Mouse (Mus musculus): ENCODE data around the gene Adamts9. TPM values are rescaled to one million over a fixed set of nuclear protein-coding genes. Genes with fewer than 3 reads are reported as not detected.

Gene Adamts9
- polyA plus RNA-seq, 1 experiment from 2014 or later = 6.4 TPM

GRCm38 (mm10) chr6:92846614-92847013 is 96.7 kb downstream of the Adamts9 start:
- 55% methylated on average over 4 of the region's 4 CpGs for WGBS
- no peak overlapping the region for H3K27ac ChIP-seq (ENCODE audit: low read length)
- H3K36me3 ChIP-seq (ENCODE audit: insufficient read depth, low read length) = peaks cover 8% of the 10 kb centered on the region

GRCm38 (mm10) chr6:92845898-92846297 is 97.4 kb downstream of the Adamts9 start:
- TF ChIP-seq EP300 (IDR thresholded peaks at IDR 0.05) = no peak
- no peak for TF ChIP-seq CTCF (IDR thresholded peaks at IDR 0.05)
- H3K27ac ChIP-seq (ENCODE audit: low read length) = no peak overlapping the region
- peak; percentile 39 for DNase-seq (ENCODE audit: low spot score)
- H3K9me3 ChIP-seq (ENCODE audit: low read length) = no peaks in the 10 kb centered on the region
- WGBS = 68% methylated on average over 8 of the region's 8 CpGs
- H3K4me3 ChIP-seq (ENCODE audit: low read depth, low read length) = no peak overlapping the region
- ATAC-seq = no peak
- H3K4me2 ChIP-seq (replicated peaks; ENCODE audit: low read depth, low read length) = no peak overlapping the region
- peaks cover 8% of the 10 kb centered on the region for H3K36me3 ChIP-seq (ENCODE audit: insufficient read depth, low read length)
- H3K9ac ChIP-seq (replicated peaks; ENCODE audit: low read depth) = no peak overlapping the region
- no peaks in the 10 kb centered on the region for H3K27me3 ChIP-seq (replicated peaks; ENCODE audit: insufficient read depth, low read length)
- H3K4me1 ChIP-seq (ENCODE audit: insufficient read depth, low read depth, low read length) = peaks cover 6% of the 10 kb centered on the region; the same call in 1 of the 2 replicates

More at GRCm38 (mm10) chr6:92846614-92847013, 96.7 kb downstream of the Adamts9 start:
- ATAC-seq (no peak), DNase-seq (ENCODE audit: low spot score) (no peak)
- no peaks in the 10 kb centered on the region for H3K9me3 ChIP-seq (ENCODE audit: low read length)
- H3K4me3 ChIP-seq (ENCODE audit: low read depth, low read length) = no peak overlapping the region
- H3K27me3 ChIP-seq (replicated peaks; ENCODE audit: insufficient read depth, low read length) = no peaks in the 10 kb centered on the region
- no peak overlapping the region for H3K4me2 ChIP-seq (replicated peaks; ENCODE audit: low read depth, low read length)
- no peak overlapping the region for H3K9ac ChIP-seq (replicated peaks; ENCODE audit: low read depth)
- TF ChIP-seq EP300 (IDR thresholded peaks at IDR 0.05) (no peak), CTCF (IDR thresholded peaks at IDR 0.05) (no peak)
- H3K4me1 ChIP-seq (ENCODE audit: insufficient read depth, low read depth, low read length) = peaks cover 9% of the 10 kb centered on the region; the same call in 1 of the 2 replicates

- Histone ChIP-seq H3K36me3 (ENCODE audit: insufficient read depth, low read length) (no peaks in the 10 kb centered on the region; the same call in 1 of the 2 replicates), H3K4me2 (replicated peaks; ENCODE audit: low read depth, low read length) (no peak overlapping the region), H3K27me3 (replicated peaks; ENCODE audit: insufficient read depth, low read length) (no peaks in the 10 kb centered on the region), H3K4me3 (ENCODE audit: low read depth, low read length) (no peak overlapping the region), H3K9ac (replicated peaks; ENCODE audit: low read depth) (no peak overlapping the region), H3K4me1 (ENCODE audit: insufficient read depth, low read depth, low read length) (peaks cover 6% of the 10 kb centered on the region; the same call in 1 of the 2 replicates), H3K9me3 (ENCODE audit: low read length) (no peaks in the 10 kb centered on the region), H3K27ac (ENCODE audit: low read length) (no peak overlapping the region)
- no peak for TF ChIP-seq EP300 (IDR thresholded peaks at IDR 0.05)
- no peak for TF ChIP-seq CTCF (IDR thresholded peaks at IDR 0.05)
- ATAC-seq = no peak
- WGBS = 82% methylated on average over 2 of the region's 2 CpGs
- no peak for DNase-seq (ENCODE audit: low spot score)
These were observed 99.8 kb downstream of the Adamts9 start for GRCm38 (mm10) chr6:92843474-92843873.

- ATAC-seq (no peak), DNase-seq (ENCODE audit: low spot score) (no peak)
- no peak overlapping the region for H3K4me2 ChIP-seq (replicated peaks; ENCODE audit: low read depth, low read length)
- WGBS = 24% methylated on average over 2 of the region's 2 CpGs
- H3K9me3 ChIP-seq (ENCODE audit: low read length) = no peaks in the 10 kb centered on the region
- no peak overlapping the region for H3K27ac ChIP-seq (ENCODE audit: low read length)
- H3K4me3 ChIP-seq (ENCODE audit: low read depth, low read length) = no peak overlapping the region
- H3K4me1 ChIP-seq (ENCODE audit: insufficient read depth, low read depth, low read length) = peaks cover 6% of the 10 kb centered on the region; the same call in 1 of the 2 replicates
- TF ChIP-seq CTCF (IDR thresholded peaks at IDR 0.05) (no peak), EP300 (IDR thresholded peaks at IDR 0.05) (no peak)
- H3K9ac ChIP-seq (replicated peaks; ENCODE audit: low read depth) = no peak overlapping the region
- no peaks in the 10 kb centered on the region for H3K27me3 ChIP-seq (replicated peaks; ENCODE audit: insufficient read depth, low read length)
- no peaks in the 10 kb centered on the region; the same call in 1 of the 2 replicates for H3K36me3 ChIP-seq (ENCODE audit: insufficient read depth, low read length)
These were observed 101.3 kb downstream of the Adamts9 start for GRCm38 (mm10) chr6:92842000-92842399.

GRCm38 (mm10) chr6:92831106-92831505 is 112.2 kb downstream of the Adamts9 start:
- ATAC-seq = no peak
- no peak overlapping the region for H3K4me3 ChIP-seq (ENCODE audit: low read depth, low read length)

GRCm38 (mm10) chr6:92829148-92829547 is 114.1 kb downstream of the Adamts9 start:
- Histone ChIP-seq H3K9ac (replicated peaks; ENCODE audit: low read depth) (no peak overlapping the region), H3K9me3 (ENCODE audit: low read length) (no peaks in the 10 kb centered on the region), H3K4me2 (replicated peaks; ENCODE audit: low read depth, low read length) (no peak overlapping the region), H3K4me3 (ENCODE audit: low read depth, low read length) (no peak overlapping the region), H3K36me3 (ENCODE audit: insufficient read depth, low read length) (peaks cover 5% of the 10 kb centered on the region; the same call in 1 of the 2 replicates), H3K27me3 (replicated peaks; ENCODE audit: insufficient read depth, low read length) (no peaks in the 10 kb centered on the region), H3K27ac (ENCODE audit: low read length) (no peak overlapping the region), H3K4me1 (ENCODE audit: insufficient read depth, low read depth, low read length) (0 out of 2 replicates have a peak, but pooled peaks cover 3% of the 10 kb centered on the region)
- TF ChIP-seq EP300 (IDR thresholded peaks at IDR 0.05) (no peak), CTCF (IDR thresholded peaks at IDR 0.05) (no peak)
- DNase-seq (ENCODE audit: low spot score) (no peak), ATAC-seq (no peak)
- WGBS = 98% methylated on average over 2 of the region's 2 CpGs

More at GRCm38 (mm10) chr6:92831106-92831505, 112.2 kb downstream of the Adamts9 start:
- TF ChIP-seq EP300 (IDR thresholded peaks at IDR 0.05) = no peak
- Histone ChIP-seq H3K27me3 (replicated peaks; ENCODE audit: insufficient read depth, low read length) (no peaks in the 10 kb centered on the region), H3K36me3 (ENCODE audit: insufficient read depth, low read length) (peaks cover 5% of the 10 kb centered on the region; the same call in 1 of the 2 replicates), H3K9ac (replicated peaks; ENCODE audit: low read depth) (no peak overlapping the region), H3K27ac (ENCODE audit: low read length) (no peak overlapping the region), H3K4me1 (ENCODE audit: insufficient read depth, low read depth, low read length) (0 out of 2 replicates have a peak, but pooled peaks cover 3% of the 10 kb centered on the region), H3K4me2 (replicated peaks; ENCODE audit: low read depth, low read length) (no peak overlapping the region), H3K9me3 (ENCODE audit: low read length) (no peaks in the 10 kb centered on the region)
- WGBS = 96% methylated on average over 2 of the region's 2 CpGs
- no peak for DNase-seq (ENCODE audit: low spot score)

All from lung, postnatal 0 days (tissue).